Mouse (Mus musculus) kidney, embryonic 15.5 days (tissue): ENCODE measurements around the gene Olfr344. TPM values are rescaled to one million over a fixed set of nuclear protein-coding genes. Genes with fewer than 3 reads are reported as not detected.

ENCODE experiments used
- ATAC-seq: fragments of 200-750 bp; cut with Nextera tagmentation; replicated peaks from 2 replicates; pipeline ENCODE4 v1.8.0; 2017; ENCODE audit warnings: moderate TSS enrichment; ENCODE audit not compliant: low FRiP score
- H3K27ac ChIP-seq: fragments of 300-500 bp; sonication (generic); 2 replicates; pipeline ENCODE4 v1.5.1; 2015; ENCODE audit warnings: mild to moderate bottlenecking, inconsistent platforms
- H3K27me3 ChIP-seq: fragments of 300-500 bp; sonication (generic); 2 replicates; pipeline ENCODE4 v1.6.1; 2015; ENCODE audit warnings: inconsistent platforms
- H3K36me3 ChIP-seq: fragments of 300-500 bp; sonication (generic); 2 replicates; pipeline ENCODE4 v1.6.1; 2015; ENCODE audit warnings: inconsistent platforms
- H3K4me1 ChIP-seq: fragments of 300-500 bp; sonication (generic); 2 replicates; pipeline ENCODE4 v1.6.1; 2015; ENCODE audit warnings: inconsistent platforms
- H3K4me2 ChIP-seq: fragments of 300-500 bp; sonication (generic); 2 replicates; pipeline ENCODE4 v1.6.1; 2015; ENCODE audit warnings: moderate library complexity, mild to moderate bottlenecking, inconsistent platforms
- H3K4me3 ChIP-seq: fragments of 300-500 bp; sonication (generic); replicated peaks from 2 replicates; pipeline ENCODE4 v1.5.1; 2015; ENCODE audit warnings: mild to moderate bottlenecking, inconsistent platforms
- H3K9ac ChIP-seq: fragments of 300-500 bp; sonication (generic); 2 replicates; pipeline ENCODE4 v1.6.1; 2015; ENCODE audit warnings: mild to moderate bottlenecking, inconsistent platforms
- H3K9me3 ChIP-seq: fragments of 300-500 bp; sonication (generic); replicated peaks from 2 replicates; pipeline ENCODE4 v1.6.1; 2016; ENCODE audit warnings: inconsistent platforms
- WGBS: fragments of 180-500 bp; shearing (Covaris S2); methylation state at CpG from one replicate; pipeline ENCODE4 v1.1.7; 2015; ENCODE audit warnings: mixed read lengths; 5-methylcytosine and 5-hydroxymethylcytosine counted together
- polyA plus RNA-seq: library from polyadenylated mRNA; unstranded; fragments of >200 nt; fragmentation: Nextera tagmentation; extraction: Ambion mirVana; gene quantifications from 2 replicates; pipeline ENCODE4 v1.2.1, GENCODE M21; 2015

The Olfr344 gene
- polyA plus RNA-seq: not detected in 2 replicates

GRCm38 (mm10) chr2:36566362-36566761, at the start of gene Olfr344:
Olfr344 (plus strand) TSS chr2:36566662.
- Histone ChIP-seq H3K27me3 (no peaks in the 10 kb centered on the region), H3K36me3 (no peaks in the 10 kb centered on the region), H3K27ac (no peak within 1 kb of the TSS), H3K4me3 (no peak within 1 kb of the TSS), H3K9ac (no peak within 1 kb of the TSS), H3K4me2 (no peak within 1 kb of the TSS), H3K4me1 (no peaks in the 10 kb centered on the region), H3K9me3 (no peaks in the 10 kb centered on the region)
- WGBS: 93% methylated on average over 1 of the region's 1 CpGs
- ATAC-seq: no peak

GRCm38 (mm10) chr2:36524698-36525097, 41.8 kb upstream of the Olfr344 start, which contains the start of gene Olfr342:
Olfr342 (plus strand) TSS chr2:36524998.
- 78% methylated on average over 3 of the region's 3 CpGs for WGBS
- no peak within 1 kb of the TSS for H3K9ac ChIP-seq
- no peaks in the 10 kb centered on the region for H3K4me1 ChIP-seq
- H3K27ac ChIP-seq: no peak within 1 kb of the TSS
- no peaks in the 10 kb centered on the region for H3K36me3 ChIP-seq
- no peak for ATAC-seq
- no peaks in the 10 kb centered on the region for H3K27me3 ChIP-seq
- H3K4me3 ChIP-seq: no peak within 1 kb of the TSS
- no peaks in the 10 kb centered on the region; the same call in none of the 2 replicates for H3K9me3 ChIP-seq
- no peak within 1 kb of the TSS for H3K4me2 ChIP-seq

GRCm38 (mm10) chr2:36565156-36565555, 1.3 kb upstream of the Olfr344 start:
- no peak overlapping the region for H3K9ac ChIP-seq
- no peaks in the 10 kb centered on the region for H3K9me3 ChIP-seq
- H3K27ac ChIP-seq: no peak overlapping the region
- no peaks in the 10 kb centered on the region for H3K36me3 ChIP-seq
- H3K4me1 ChIP-seq: no peaks in the 10 kb centered on the region
- H3K4me2 ChIP-seq: no peak overlapping the region
- no peak for ATAC-seq
- no peaks in the 10 kb centered on the region for H3K27me3 ChIP-seq
- H3K4me3 ChIP-seq: no peak overlapping the region

GRCm38 (mm10) chr2:36567022-36567421, 560 bp downstream of the Olfr344 start:
- Histone ChIP-seq H3K9ac (no peak overlapping the region), H3K4me1 (no peaks in the 10 kb centered on the region), H3K4me3 (no peak overlapping the region), H3K27me3 (no peaks in the 10 kb centered on the region), H3K27ac (no peak overlapping the region), H3K4me2 (no peak overlapping the region), H3K36me3 (no peaks in the 10 kb centered on the region), H3K9me3 (no peaks in the 10 kb centered on the region)
- no peak for ATAC-seq

GRCm38 (mm10) chr2:36567845-36568244, 1.4 kb downstream of the Olfr344 start:
- Histone ChIP-seq H3K4me2 (no peak overlapping the region), H3K9ac (no peak overlapping the region), H3K36me3 (no peaks in the 10 kb centered on the region), H3K4me1 (no peaks in the 10 kb centered on the region), H3K4me3 (no peak overlapping the region), H3K27me3 (no peaks in the 10 kb centered on the region), H3K27ac (no peak overlapping the region), H3K9me3 (no peaks in the 10 kb centered on the region)
- 93% methylated on average over 3 of the region's 3 CpGs for WGBS
- ATAC-seq: no peak

Other genes starting within 250 kb of the Olfr344 start
- gene Olfr338, start 193.1 kb upstream of the Olfr344 start, polyA plus RNA-seq: not detected in 2 replicates
- not detected in 2 replicates for gene Olfr339, start 147.7 kb upstream of the Olfr344 start, polyA plus RNA-seq
- gene Olfr340, start 114.1 kb upstream of the Olfr344 start, polyA plus RNA-seq: not detected in 2 replicates
- not detected in 2 replicates for gene Olfr341, start 84.2 kb upstream of the Olfr344 start, polyA plus RNA-seq
- gene Olfr342, start 41.7 kb upstream of the Olfr344 start, polyA plus RNA-seq: not detected in 2 replicates
- not detected in 2 replicates for gene Olfr345, start 73.4 kb downstream of the Olfr344 start, polyA plus RNA-seq
- not detected in 2 replicates for gene Olfr346, start 119.1 kb downstream of the Olfr344 start, polyA plus RNA-seq
- gene Olfr347, start 165.2 kb downstream of the Olfr344 start, polyA plus RNA-seq: not detected in 2 replicates
- gene Olfr348, start 217.6 kb downstream of the Olfr344 start, polyA plus RNA-seq: not detected in 2 replicates
- not detected in 2 replicates for gene Olfr50, start 223.9 kb downstream of the Olfr344 start, polyA plus RNA-seq